Mouse (Mus musculus) hindbrain, postnatal 0 days (tissue): ENCODE measurements around the gene C1qa. TPM values are rescaled to one million over a fixed set of nuclear protein-coding genes. Genes with fewer than 3 reads are reported as not detected.

ENCODE experiments used
- ATAC-seq: fragments of 200-750 bp; cut with Nextera tagmentation; 2 replicates; pipeline ENCODE4 v1.8.0; 2017; ENCODE audit warnings: mild to moderate bottlenecking, moderate TSS enrichment, moderate library complexity
- DNase-seq: peaks from one replicate; pipeline ENCODE4 v3.0.0-alpha.2; 2015; ENCODE audit warnings: low spot score
- H3K27ac ChIP-seq: fragments of 300-500 bp; sonication (generic); 2 replicates; pipeline ENCODE4 v1.5.1; 2014; ENCODE audit warnings: mild to moderate bottlenecking
- H3K27me3 ChIP-seq: fragments of 300-500 bp; sonication (generic); 2 replicates; pipeline ENCODE4 v1.6.1; 2014; ENCODE audit warnings: low read length, mixed read lengths; ENCODE audit not compliant: insufficient read depth
- H3K36me3 ChIP-seq: fragments of 300-500 bp; sonication (generic); 2 replicates; pipeline ENCODE4 v1.6.1; 2014; ENCODE audit warnings: low read length, mixed read lengths; ENCODE audit not compliant: insufficient read depth
- H3K4me1 ChIP-seq: fragments of 300-500 bp; sonication (generic); 2 replicates; pipeline ENCODE4 v1.6.1; 2014; ENCODE audit warnings: antibody characterized with exemption, low read length, mixed read lengths; ENCODE audit not compliant: insufficient read depth
- H3K4me2 ChIP-seq: fragments of 300-500 bp; sonication (generic); 2 replicates; pipeline ENCODE4 v1.6.1; 2014; ENCODE audit warnings: low read depth, mild to moderate bottlenecking, low read length, moderate library complexity, mixed read lengths
- H3K4me3 ChIP-seq: fragments of 300-500 bp; sonication (generic); 2 replicates; pipeline ENCODE4 v1.5.1; 2014; ENCODE audit warnings: low read length
- H3K9ac ChIP-seq: fragments of 300-500 bp; sonication (generic); replicated peaks from 2 replicates; pipeline ENCODE4 v1.6.1; 2014; ENCODE audit warnings: mild to moderate bottlenecking, low read length, moderate library complexity, mixed read lengths
- H3K9me3 ChIP-seq: fragments of 300-500 bp; sonication (generic); 2 replicates; pipeline ENCODE4 v1.6.1; 2016; ENCODE audit warnings: low read length, mixed read lengths
- CTCF ChIP-seq: IDR thresholded peaks from 2 replicates; pipeline ENCODE4 v1.5.1; 2016; ENCODE audit warnings: antibody characterized with exemption, control low read depth, low read depth
- WGBS: fragments of 180-500 bp; shearing (Covaris S2); extraction: QIAGEN DNeasy Blood & Tissue Kit; methylation state at CpG from one replicate; pipeline ENCODE4 v1.1.7; 2014; 5-methylcytosine and 5-hydroxymethylcytosine counted together
- polyA plus RNA-seq: library from polyadenylated mRNA; unstranded; fragments of >200 nt; fragmentation: Nextera tagmentation; extraction: Ambion mirVana; gene quantifications from 2 replicates; pipeline ENCODE4 v1.2.1, GENCODE M21; 2015
- total RNA-seq: library from RNA; depleted of rRNA; stranded (reverse); fragments of >200 nt; gene quantifications from 2 replicates; pipeline ENCODE4 v1.2.3, GENCODE M21; 2014

The C1qa gene
- total and polyA plus RNA-seq, 2 experiments from 2014 or later, result 49.9 to 55.4 TPM

DNA sequence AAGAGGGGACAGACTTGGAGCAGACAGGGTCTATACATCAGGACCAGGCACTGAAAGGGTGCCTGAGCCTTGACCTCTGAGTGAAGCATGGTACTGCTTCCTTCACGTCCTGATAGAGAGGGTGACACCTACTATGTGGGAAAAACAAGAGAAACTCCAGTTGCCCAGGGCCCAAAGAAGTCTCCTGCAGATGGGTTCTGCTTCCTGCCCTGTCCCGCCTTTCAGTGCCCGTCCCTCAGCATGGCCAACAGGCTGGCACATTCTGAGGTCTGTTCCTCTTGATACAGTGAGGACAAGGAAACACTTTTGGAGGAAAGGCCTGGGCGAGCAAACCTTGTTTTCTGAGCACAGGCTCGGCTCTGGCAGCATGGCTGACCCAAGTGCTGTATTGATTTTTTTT is 10.9 kb downstream of the C1qa start:
- 75% methylated on average over 5 of the region's 5 CpGs for WGBS
- Histone ChIP-seq H3K36me3 (no peaks in the 10 kb centered on the region), H3K9ac (no peak overlapping the region), H3K27ac (no peak overlapping the region), H3K4me1 (no peaks in the 10 kb centered on the region), H3K4me2 (no peak overlapping the region), H3K4me3 (no peak overlapping the region), H3K27me3 (no peaks in the 10 kb centered on the region), H3K9me3 (no peaks in the 10 kb centered on the region)
- ATAC-seq, result no peak
- no peak for TF ChIP-seq CTCF
- DNase-seq, result no peak

DNA sequence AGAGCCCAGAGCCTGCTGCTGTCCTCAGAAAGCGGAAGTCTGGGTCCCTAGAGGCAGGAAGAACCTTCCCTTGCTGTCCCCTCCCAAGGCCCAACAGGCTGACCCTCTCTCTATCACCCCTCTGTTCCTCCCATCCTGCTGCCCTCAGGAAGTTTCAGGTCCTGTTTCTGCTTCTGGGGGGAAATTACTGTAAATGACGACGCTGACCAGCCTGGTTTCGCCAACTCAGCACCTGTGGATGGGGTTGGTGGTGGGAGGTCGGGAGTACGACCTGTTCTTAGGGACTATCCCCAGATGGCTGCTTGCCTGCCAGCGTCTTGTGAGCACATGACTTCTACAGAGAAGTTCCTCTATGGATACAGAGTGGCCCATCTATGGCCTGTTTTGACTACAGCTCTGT is 12.5 kb downstream of the C1qa start, which contains the start of gene C1qb:
Gene C1qb, minus strand, starts transcription at position 87 of the 400 bp plus-strand sequence.
- Histone ChIP-seq H3K36me3 (no peaks in the 10 kb centered on the region), H3K27me3 (no peaks in the 10 kb centered on the region), H3K4me1 (no peaks in the 10 kb centered on the region), H3K27ac (no peak within 1 kb of the TSS), H3K4me2 (no peak within 1 kb of the TSS), H3K4me3 (no peak within 1 kb of the TSS), H3K9me3 (no peaks in the 10 kb centered on the region), H3K9ac (no peak within 1 kb of the TSS)
- 68% methylated on average over 7 of the region's 7 CpGs for WGBS
- ATAC-seq (no peak), DNase-seq (no peak)
- TF ChIP-seq CTCF, result no peak

- H3K4me1 ChIP-seq, result no peaks in the 10 kb centered on the region
- DNase-seq (peak; percentile 49), ATAC-seq (no peak)
- no peak overlapping the region for H3K9ac ChIP-seq
- WGBS, result 24% methylated on average over 5 of the region's 5 CpGs
- no peaks in the 10 kb centered on the region for H3K9me3 ChIP-seq
- H3K4me3 ChIP-seq, result no peak overlapping the region
- no peaks in the 10 kb centered on the region for H3K27me3 ChIP-seq
- H3K4me2 ChIP-seq, result no peak overlapping the region
- no peak overlapping the region for H3K27ac ChIP-seq
- no peaks in the 10 kb centered on the region for H3K36me3 ChIP-seq
- peak; percentile 52 for TF ChIP-seq CTCF
Measured at GRCm38 (mm10) chr4:136878601-136879000, 20.0 kb downstream of the C1qa start.

DNA sequence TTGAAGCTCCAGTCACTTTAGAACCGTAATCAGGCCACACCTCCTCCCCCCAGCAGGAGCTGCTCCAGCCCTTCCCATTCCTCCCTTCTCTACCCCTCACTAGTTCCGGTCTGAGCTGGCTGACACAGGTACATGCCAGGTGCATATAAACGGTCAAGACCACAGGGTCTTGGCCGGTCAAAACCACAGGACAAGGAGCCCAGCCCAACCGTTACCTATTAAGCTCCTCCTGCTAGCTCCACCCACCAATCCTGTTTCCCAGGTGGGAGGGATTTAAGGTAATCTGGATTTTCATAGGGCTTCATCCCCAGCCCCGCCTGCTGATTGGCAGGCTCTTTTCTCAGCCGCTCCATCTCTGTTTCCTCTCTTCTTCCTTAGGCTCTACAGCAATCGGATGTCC is 20.4 kb downstream of the C1qa start:
- Histone ChIP-seq H3K9me3 (no peaks in the 10 kb centered on the region), H3K9ac (no peak overlapping the region), H3K36me3 (no peaks in the 10 kb centered on the region), H3K4me2 (no peak overlapping the region), H3K4me3 (no peak overlapping the region), H3K27ac (no peak overlapping the region), H3K4me1 (no peaks in the 10 kb centered on the region), H3K27me3 (no peaks in the 10 kb centered on the region)
- no peak for TF ChIP-seq CTCF
- peak; percentile 35; the same call in 1 of the 2 replicates for ATAC-seq
- no peak for DNase-seq
- WGBS, result 54% methylated on average over 8 of the region's 8 CpGs

DNA sequence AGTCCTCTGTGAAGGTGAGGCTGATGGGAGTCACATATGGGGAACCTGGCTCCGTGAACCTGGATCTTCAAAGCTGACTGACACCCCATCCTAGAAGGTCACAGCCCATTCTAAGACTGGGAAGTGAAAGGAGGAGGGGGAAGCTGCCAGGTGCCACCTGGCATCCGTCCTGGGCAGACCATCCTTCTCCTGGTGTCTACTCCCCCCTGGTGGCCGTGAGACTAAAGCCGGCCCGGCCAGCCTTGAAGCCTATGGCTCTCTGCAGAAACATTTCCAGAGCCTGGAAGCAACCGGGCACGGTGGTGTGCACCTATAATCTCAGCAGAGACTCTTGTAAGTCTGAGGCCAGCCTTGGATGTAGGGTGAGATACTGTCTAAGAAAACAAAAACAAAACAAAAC is 21.6 kb downstream of the C1qa start:
- Histone ChIP-seq H3K9ac (no peak overlapping the region), H3K36me3 (no peaks in the 10 kb centered on the region), H3K27ac (no peak overlapping the region), H3K27me3 (no peaks in the 10 kb centered on the region), H3K9me3 (no peaks in the 10 kb centered on the region), H3K4me3 (no peak overlapping the region), H3K4me2 (no peak overlapping the region), H3K4me1 (no peaks in the 10 kb centered on the region)
- ATAC-seq (peak; percentile 62), DNase-seq (peak; percentile 87)
- TF ChIP-seq CTCF, result peak; percentile 91
- 17% methylated on average over 7 of the region's 7 CpGs for WGBS

DNA sequence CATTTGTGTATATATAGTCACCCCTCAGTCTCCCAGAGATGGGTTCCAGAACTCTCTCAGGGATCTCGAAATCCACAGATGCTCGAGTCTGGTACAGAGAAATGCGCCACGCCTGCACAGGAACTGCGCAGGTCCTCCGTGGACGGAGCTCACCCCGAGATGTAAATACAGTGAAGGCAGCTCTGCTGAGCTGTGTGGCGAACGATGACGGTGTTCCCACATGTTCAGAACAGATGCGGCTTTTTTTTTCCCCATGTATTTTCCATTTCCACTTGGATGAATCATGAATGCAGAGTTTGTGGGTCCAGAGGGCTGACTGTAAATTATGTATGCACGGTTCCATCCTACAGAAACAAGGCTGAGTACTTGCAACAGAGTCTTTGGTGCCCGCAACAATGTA is 23.6 kb downstream of the C1qa start:
- no peak overlapping the region for H3K4me3 ChIP-seq
- no peaks in the 10 kb centered on the region for H3K27me3 ChIP-seq
- no peaks in the 10 kb centered on the region for H3K9me3 ChIP-seq
- no peak overlapping the region for H3K9ac ChIP-seq
- H3K4me1 ChIP-seq, result no peaks in the 10 kb centered on the region
- H3K27ac ChIP-seq, result no peak overlapping the region
- no peak for TF ChIP-seq CTCF
- no peak overlapping the region for H3K4me2 ChIP-seq
- 83% methylated on average over 14 of the region's 14 CpGs for WGBS
- ATAC-seq, result no peak
- DNase-seq, result no peak
- H3K36me3 ChIP-seq, result no peaks in the 10 kb centered on the region

- Histone ChIP-seq H3K36me3 (no peaks in the 10 kb centered on the region), H3K4me3 (no peak overlapping the region), H3K27me3 (no peaks in the 10 kb centered on the region), H3K9ac (no peak overlapping the region), H3K9me3 (no peaks in the 10 kb centered on the region), H3K27ac (no peak overlapping the region), H3K4me1 (peaks cover 12% of the 10 kb centered on the region; the same call in 1 of the 2 replicates), H3K4me2 (no peak overlapping the region)
- DNase-seq (no peak), ATAC-seq (no peak)
- no peak for TF ChIP-seq CTCF
- 71% methylated on average over 6 of the region's 6 CpGs for WGBS
Measured at GRCm38 (mm10) chr4:136868371-136868770, 30.2 kb downstream of the C1qa start.
